Mouse (Mus musculus) liver, adult 2 months (tissue): Measurements from ENCODE around the gene Hoxc9. TPM values are rescaled to one million over a fixed set of nuclear protein-coding genes. Genes with fewer than 3 reads are reported as not detected.

Experiments
- DNase-seq: peaks from one replicate; pipeline ENCODE4 v3.0.0-alpha.2; 2011; ENCODE audit warnings: low read depth, low spot score; ENCODE audit errors: extremely low read depth
- H3K27ac ChIP-seq: fragments of 200-500 bp; replicated peaks from 2 replicates; pipeline ENCODE4 v1.5.1; 2012; ENCODE audit warnings: low read depth, mild to moderate bottlenecking, control low read depth, inconsistent platforms, low read length; ENCODE audit not compliant: insufficient read depth
- H3K27me3 ChIP-seq: fragments of 200-500 bp; 2 replicates; pipeline ENCODE4 v1.6.1; 2012; ENCODE audit warnings: mild to moderate bottlenecking, moderate library complexity, low read length, inconsistent platforms; ENCODE audit not compliant: control insufficient read depth, insufficient read depth
- H3K36me3 ChIP-seq: fragments of 200-500 bp; 2 replicates; pipeline ENCODE4 v1.6.1; 2012; ENCODE audit warnings: low read length, inconsistent platforms; ENCODE audit not compliant: control insufficient read depth, insufficient read depth
- H3K4me1 ChIP-seq: fragments of 200-500 bp; 2 replicates; pipeline ENCODE4 v1.6.1; 2011; ENCODE audit warnings: low read length; ENCODE audit not compliant: control insufficient read depth, insufficient read depth
- H3K4me3 ChIP-seq: fragments of 200-500 bp; 2 replicates; pipeline ENCODE4 v1.5.1; 2011; ENCODE audit warnings: low read depth, mild to moderate bottlenecking, control low read depth, low read length, moderate library complexity; ENCODE audit not compliant: insufficient read depth
- H3K79me2 ChIP-seq: fragments of 200-500 bp; 2 replicates; pipeline ENCODE4 v1.6.1; 2012; ENCODE audit warnings: inconsistent platforms, mild to moderate bottlenecking, low read length, moderate library complexity; ENCODE audit not compliant: control insufficient read depth, insufficient read depth
- H3K9ac ChIP-seq: fragments of 200-500 bp; 2 replicates; pipeline ENCODE4 v1.6.1; 2012; ENCODE audit warnings: low read depth, mild to moderate bottlenecking, control low read depth, inconsistent platforms, low read length
- CTCF ChIP-seq: fragments of 200-500 bp; IDR thresholded peaks from 2 replicates; pipeline ENCODE4 v1.5.1; 2011; ENCODE audit warnings: low read depth, low read length, control low read depth
- POLR2A ChIP-seq: fragments of 200-500 bp; IDR thresholded peaks from 2 replicates; pipeline ENCODE4 v1.6.1; 2011; ENCODE audit warnings: low read length, control low read depth; ENCODE audit not compliant: insufficient read depth; ENCODE audit errors: extremely low read depth
- WGBS: fragments of 180-500 bp; shearing (Covaris S2); methylation state at CpG from one replicate; pipeline ENCODE4 v1.1.7; 2018; 5-methylcytosine and 5-hydroxymethylcytosine counted together
- polyA plus RNA-seq: library from polyadenylated mRNA; depleted of rRNA; stranded (reverse); fragments of >200 nt; gene quantifications from 2 replicates; pipeline ENCODE4 v1.2.3, GENCODE M21; 2012
- total RNA-seq: library from RNA; depleted of rRNA; stranded (reverse); fragments of >200 nt; gene quantifications from 2 replicates; pipeline ENCODE4 v1.2.3, GENCODE M21; 2014

Gene Hoxc9
- total and polyA plus RNA-seq, 2 experiments: not detected

DNA sequence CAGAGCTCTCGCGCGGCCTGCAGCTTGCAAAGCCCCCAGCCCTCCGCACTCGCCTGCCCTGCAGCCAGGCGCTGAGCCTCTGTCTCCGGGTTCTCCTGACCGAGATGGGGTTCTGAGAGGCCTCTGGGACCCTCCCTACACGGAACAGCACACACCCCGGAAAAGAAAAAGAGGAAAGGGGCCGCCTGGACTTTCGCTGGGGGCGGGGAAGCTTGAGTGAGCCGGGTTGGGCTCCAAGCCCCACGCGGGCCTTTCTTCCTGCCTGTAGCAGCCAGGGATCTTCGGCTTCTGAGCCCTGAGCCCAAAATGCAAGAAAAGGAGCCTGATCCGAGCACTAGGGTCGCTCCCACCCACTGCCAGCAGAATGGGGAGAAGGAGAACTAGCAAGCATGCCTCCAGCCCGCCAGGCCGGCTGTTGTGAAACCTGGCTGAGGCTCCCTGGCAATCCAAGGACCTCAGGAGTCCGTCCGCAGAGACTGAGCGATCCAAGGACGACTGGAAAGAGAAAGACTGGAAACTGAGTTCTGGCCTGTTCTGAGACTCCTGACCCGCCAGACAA, 35.8 kb downstream of the Hoxc9 start:
- Histone ChIP-seq H3K27ac (no peak overlapping the region), H3K36me3 (no peaks in the 10 kb centered on the region), H3K9ac (no peak overlapping the region), H3K27me3 (peaks cover 35% of the 10 kb centered on the region), H3K4me1 (no peaks in the 10 kb centered on the region), H3K4me3 (no peak overlapping the region), H3K79me2 (no peaks in the 10 kb centered on the region)
- no peak for DNase-seq
- WGBS: 9% methylated on average over 26 of the region's 26 CpGs
- TF ChIP-seq CTCF (no peak), POLR2A (no peak)

- peak; percentile 86 for TF ChIP-seq CTCF
- no peak for TF ChIP-seq POLR2A
- no peak overlapping the region for H3K27ac ChIP-seq
- H3K9ac ChIP-seq: no peak overlapping the region
- H3K27me3 ChIP-seq: peaks cover 31% of the 10 kb centered on the region
- H3K4me3 ChIP-seq: no peak overlapping the region
- H3K4me1 ChIP-seq: no peaks in the 10 kb centered on the region
- 4% methylated on average over 17 of the region's 17 CpGs for WGBS
- H3K79me2 ChIP-seq: no peaks in the 10 kb centered on the region
- peak; percentile 32 for DNase-seq
- no peaks in the 10 kb centered on the region for H3K36me3 ChIP-seq
Measured at GRCm38 (mm10) chr15:103013238-103013984, 37.2 kb downstream of the Hoxc9 start.

- Histone ChIP-seq H3K9ac (no peak overlapping the region), H3K4me1 (no peaks in the 10 kb centered on the region), H3K27ac (no peak overlapping the region), H3K27me3 (peaks cover 31% of the 10 kb centered on the region), H3K36me3 (no peaks in the 10 kb centered on the region), H3K4me3 (no peak overlapping the region), H3K79me2 (no peaks in the 10 kb centered on the region)
- 4% methylated on average over 56 of the region's 57 CpGs for WGBS
- DNase-seq: no peak
- no peak for TF ChIP-seq POLR2A
- no peak for TF ChIP-seq CTCF
Measured at GRCm38 (mm10) chr15:103014166-103015008, 38.1 kb downstream of the Hoxc9 start.

GRCm38 (mm10) chr15:103015009-103015399, 38.8 kb downstream of the Hoxc9 start:
- H3K9ac ChIP-seq: no peak overlapping the region
- no peaks in the 10 kb centered on the region for H3K4me1 ChIP-seq
- no peak overlapping the region for H3K27ac ChIP-seq
- peaks cover 30% of the 10 kb centered on the region for H3K27me3 ChIP-seq
- 5% methylated on average over 28 of the region's 28 CpGs for WGBS
- DNase-seq: no peak
- no peaks in the 10 kb centered on the region for H3K36me3 ChIP-seq
- H3K79me2 ChIP-seq: no peaks in the 10 kb centered on the region
- H3K4me3 ChIP-seq: no peak overlapping the region
- no peak for TF ChIP-seq CTCF
- no peak for TF ChIP-seq POLR2A

DNA sequence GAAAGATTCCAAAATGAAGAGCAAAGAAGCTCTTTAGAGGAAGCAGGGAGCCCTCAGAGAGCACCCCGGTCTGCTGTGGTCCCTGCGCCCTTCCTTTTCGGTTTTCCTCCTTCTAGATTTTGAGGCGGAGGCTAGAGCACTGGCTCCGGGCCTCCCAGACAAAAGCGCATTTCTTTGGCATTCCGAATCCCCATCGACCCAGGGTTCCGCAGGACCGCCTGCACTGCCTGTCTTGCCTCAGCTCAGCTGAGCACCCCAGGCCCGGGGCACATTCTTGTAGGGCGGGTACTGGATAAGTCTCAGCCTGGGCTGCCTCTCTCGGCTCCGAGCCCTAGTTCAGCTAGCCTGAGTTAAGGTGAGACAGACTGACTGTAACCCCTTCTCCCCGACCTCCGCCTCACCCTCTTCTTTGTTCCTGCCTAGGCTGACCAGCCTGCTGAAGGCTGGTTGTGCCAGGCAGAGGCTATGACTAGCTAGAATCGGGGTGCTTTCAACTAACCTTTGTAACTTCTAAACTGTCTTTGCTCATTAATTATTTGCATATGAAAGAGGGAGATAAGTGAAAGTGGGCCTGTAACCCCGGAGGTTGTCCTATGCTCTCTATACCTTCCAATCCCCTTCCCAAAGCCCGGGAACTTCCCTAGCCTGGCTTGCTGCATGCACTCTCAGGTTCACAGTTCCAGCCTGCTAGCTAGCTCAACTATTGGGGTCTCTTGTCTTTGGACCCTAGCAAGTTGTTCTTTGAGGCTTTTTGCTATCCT, 39.3 kb downstream of the Hoxc9 start:
- DNase-seq: no peak
- no peak overlapping the region for H3K9ac ChIP-seq
- H3K4me1 ChIP-seq: no peaks in the 10 kb centered on the region
- peaks cover 27% of the 10 kb centered on the region for H3K27me3 ChIP-seq
- no peak for TF ChIP-seq POLR2A
- TF ChIP-seq CTCF: no peak
- H3K4me3 ChIP-seq: no peak overlapping the region
- 14% methylated on average over 19 of the region's 19 CpGs for WGBS
- H3K36me3 ChIP-seq: no peaks in the 10 kb centered on the region
- H3K79me2 ChIP-seq: no peaks in the 10 kb centered on the region
- H3K27ac ChIP-seq: no peak overlapping the region
